ENCODE assay signal across 27 mouse cellular contexts in the genomic region with DNA sequence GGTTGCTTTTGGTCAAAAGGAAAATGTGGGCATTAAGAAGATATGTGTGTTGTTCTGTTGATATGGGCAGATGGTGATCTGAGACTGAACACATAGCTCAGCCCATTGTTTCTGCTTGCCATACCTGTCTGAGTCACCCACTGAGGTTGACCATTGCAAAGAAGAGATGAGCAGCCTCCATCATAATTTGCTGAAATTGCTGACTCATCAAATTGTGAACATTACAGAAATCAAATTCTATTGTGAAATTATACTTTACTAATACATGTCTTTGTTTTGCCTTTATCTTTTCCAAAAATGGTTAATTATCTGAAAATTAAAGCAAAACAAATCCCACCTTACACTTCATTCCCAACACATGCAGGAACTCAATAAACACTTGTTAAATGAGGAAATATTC.
"Had no signal": no experiment of that assay in that cellular context is flagged by ENCODE, and none has a peak within 500 bp of the region (broad histone marks: within the 10 kb centered on the region; RNA-seq: fewer than 3 reads in every experiment).

No protein-coding gene starts in this region.

- H3K4me2 ChIP-seq: embryonic facial prominence, embryonic 12.5 days; embryonic facial prominence, embryonic 13.5 days; embryonic facial prominence, embryonic 15.5 days; forebrain, embryonic 12.5 days; forebrain, embryonic 13.5 days; forebrain, embryonic 15.5 days; heart, embryonic 11.5 days; heart, embryonic 12.5 days had no signal

- H3K9me3 ChIP-seq: embryonic facial prominence, embryonic 10.5 days; embryonic facial prominence, embryonic 12.5 days; embryonic facial prominence, embryonic 13.5 days; embryonic facial prominence, embryonic 15.5 days; forebrain, embryonic 10.5 days; forebrain, embryonic 12.5 days; forebrain, embryonic 13.5 days; forebrain, embryonic 15.5 days; heart, embryonic 10.5 days; heart, embryonic 12.5 days had no signal

- H3K36me3 ChIP-seq: embryonic facial prominence, embryonic 10.5 days; embryonic facial prominence, embryonic 12.5 days; embryonic facial prominence, embryonic 13.5 days; embryonic facial prominence, embryonic 15.5 days; forebrain, embryonic 10.5 days; forebrain, embryonic 12.5 days; forebrain, embryonic 15.5 days; heart, embryonic 10.5 days; heart, embryonic 12.5 days had no signal

- H3K27ac ChIP-seq: embryonic facial prominence, embryonic 10.5 days; embryonic facial prominence, embryonic 12.5 days; embryonic facial prominence, embryonic 13.5 days; embryonic facial prominence, embryonic 15.5 days; forebrain, embryonic 10.5 days; forebrain, embryonic 12.5 days; forebrain, embryonic 13.5 days; forebrain, embryonic 15.5 days; heart, adult 2 months; heart, embryonic 10.5 days had no signal

- DNase-seq: cerebellum, adult 9-11 months; cerebellum, postnatal 10 days; cerebellum, postnatal 14 days; cerebellum, postnatal 25 days; cerebellum, postnatal 36 days; embryo, embryonic 11 days; forebrain, postnatal 0 days; gastrocnemius, postnatal 10 days; gastrocnemius, postnatal 14 days; gastrocnemius, postnatal 25 days; gastrocnemius, postnatal 36 days; heart, adult 18-20 months; heart, adult 2 months had no signal

- H3K4me3 ChIP-seq: embryonic facial prominence, embryonic 10.5 days; embryonic facial prominence, embryonic 12.5 days; embryonic facial prominence, embryonic 13.5 days; embryonic facial prominence, embryonic 15.5 days; erythroblast, embryonic 14.5 days; forebrain, embryonic 10.5 days; forebrain, embryonic 12.5 days; forebrain, embryonic 13.5 days; forebrain, embryonic 15.5 days; heart, adult 2 months; heart, embryonic 10.5 days; heart, embryonic 12.5 days had no signal

- ATAC-seq: forebrain, embryonic 13.5 days; forebrain, embryonic 14.5 days; forebrain, embryonic 15.5 days; forebrain, embryonic 16.5 days; forebrain, postnatal 0 days had no signal

- H3K4me1 ChIP-seq: embryonic facial prominence, embryonic 10.5 days; embryonic facial prominence, embryonic 12.5 days; embryonic facial prominence, embryonic 13.5 days; embryonic facial prominence, embryonic 15.5 days; forebrain, embryonic 10.5 days; forebrain, embryonic 12.5 days; forebrain, embryonic 13.5 days; forebrain, embryonic 15.5 days; heart, embryonic 10.5 days; heart, embryonic 12.5 days had no signal

- H3K9ac ChIP-seq: embryonic facial prominence, embryonic 12.5 days; embryonic facial prominence, embryonic 13.5 days; embryonic facial prominence, embryonic 15.5 days; forebrain, embryonic 12.5 days; forebrain, embryonic 13.5 days; forebrain, embryonic 15.5 days; forebrain, postnatal 0 days; heart, embryonic 12.5 days had no signal

- H3K27me3 ChIP-seq: embryonic facial prominence, embryonic 12.5 days; embryonic facial prominence, embryonic 13.5 days; embryonic facial prominence, embryonic 15.5 days; forebrain, embryonic 12.5 days; forebrain, embryonic 13.5 days; forebrain, embryonic 15.5 days; heart, embryonic 12.5 days had no signal
